21 mouse cellular contexts compared by ENCODE assay signal in the genomic region with DNA sequence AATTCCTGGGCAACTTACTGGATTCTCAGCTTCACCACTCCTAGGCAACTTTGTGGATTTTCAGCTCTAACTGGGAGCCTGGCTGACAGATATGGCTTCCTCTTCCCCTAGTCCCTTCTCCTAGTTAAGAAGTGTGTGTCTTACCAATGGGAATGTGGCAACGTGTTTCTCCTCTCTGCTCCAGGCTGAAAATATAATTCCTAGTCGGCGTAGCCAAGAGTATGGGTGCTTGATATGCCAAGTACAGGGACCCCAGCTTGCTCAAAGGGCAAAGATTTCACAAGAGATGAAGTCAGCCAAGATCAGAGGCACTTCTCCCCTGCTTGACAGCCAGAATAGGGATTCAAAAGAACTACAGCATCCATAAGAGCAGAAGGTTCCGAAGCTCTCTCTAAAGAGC.
A peak's percentile ranks its signal among the peaks of the same experiment; 100 is the strongest.
DNase-seq lines count a peak whose midpoint lies in the region; ATAC-seq and TF ChIP-seq lines count a peak whose summit lies in the region.
"Had no signal": no experiment of that assay in that cellular context is flagged by ENCODE, and none has a peak within 500 bp of the region (broad histone marks: within the 10 kb centered on the region; RNA-seq: fewer than 3 reads in every experiment).

No protein-coding gene starts in this region.

- no peak for TF ChIP-seq CTCF in gastrocnemius, adult 2 months (IDR thresholded peaks at IDR 0.05)

- 0 out of 2 replicates have a peak, but pooled peaks cover 3% of the 10 kb centered on the region for H3K4me1 ChIP-seq in kidney, embryonic 14.5 days (ENCODE audit: control insufficient read depth, insufficient read depth, low read length)
- H3K4me1 ChIP-seq in lung, embryonic 16.5 days (replicated peaks; ENCODE audit: control insufficient read depth, insufficient read depth, low read length): peaks cover 12% of the 10 kb centered on the region
- H3K4me1 ChIP-seq in intestine, embryonic 16.5 days (ENCODE audit: control insufficient read depth, insufficient read depth, low read length): no peaks in the 10 kb centered on the region
- H3K4me1 ChIP-seq: forebrain, embryonic 12.5 days; hindbrain, embryonic 15.5 days had no signal

- no peak overlapping the region for H3K4me3 ChIP-seq in gastrocnemius, adult 2 months
- H3K4me3 ChIP-seq in kidney, embryonic 14.5 days (ENCODE audit: low read length): no peak overlapping the region
- H3K4me3 ChIP-seq in lung, embryonic 16.5 days (ENCODE audit: low read length): no peak overlapping the region
- no peak overlapping the region for H3K4me3 ChIP-seq in intestine, embryonic 16.5 days (ENCODE audit: low read length)
- H3K4me3 ChIP-seq: embryonic facial prominence, embryonic 13.5 days; forebrain, embryonic 12.5 days; heart, adult 2 months; hindbrain, embryonic 15.5 days had no signal

- intact Hi-C loops in gastrocnemius, adult 2 months (cut with DNase I): no loop called here

- no peak for ATAC-seq in kidney, embryonic 14.5 days (ENCODE audit: low FRiP score, low TSS enrichment)
- no peak for ATAC-seq in lung, embryonic 16.5 days (ENCODE audit: low read depth)
- ATAC-seq in intestine, embryonic 16.5 days: no peak
- ATAC-seq: activated CD4-positive, CD25-positive, alpha-beta regulatory T cell, adult 4 months; Patski had no signal

- 95% methylated on average over 4 of the region's 4 CpGs for WGBS in kidney, embryonic 14.5 days
- 72% methylated on average over 4 of the region's 4 CpGs for WGBS in lung, embryonic 16.5 days
- 96% methylated on average over 4 of the region's 4 CpGs for WGBS in intestine, embryonic 16.5 days

- H3K27ac ChIP-seq in gastrocnemius, adult 2 months: 0 out of 2 replicates have a peak overlapping the region, but pooled peaks have one; percentile 21
- peak overlapping the region; percentile 51; the same call in 1 of the 2 replicates for H3K27ac ChIP-seq in kidney, embryonic 14.5 days (ENCODE audit: low read depth, low read length)
- H3K27ac ChIP-seq in lung, embryonic 16.5 days (ENCODE audit: low read length): peak overlapping the region; percentile 26; the same call in 1 of the 2 replicates
- H3K27ac ChIP-seq in intestine, embryonic 16.5 days (ENCODE audit: low read length): no peak overlapping the region
- H3K27ac ChIP-seq: embryonic facial prominence, embryonic 13.5 days; forebrain, embryonic 12.5 days; hindbrain, embryonic 15.5 days had no signal

- no peak overlapping the region for H3K9ac ChIP-seq in kidney, embryonic 14.5 days (ENCODE audit: low read depth, low read length)
- no peak overlapping the region for H3K9ac ChIP-seq in lung, embryonic 16.5 days (ENCODE audit: low read length)
- H3K9ac ChIP-seq in intestine, embryonic 16.5 days (ENCODE audit: low read depth, low read length): no peak overlapping the region
- H3K9ac ChIP-seq: embryonic facial prominence, embryonic 13.5 days; forebrain, embryonic 12.5 days; hindbrain, embryonic 15.5 days had no signal

- H3K36me3 ChIP-seq in kidney, embryonic 14.5 days (ENCODE audit: control insufficient read depth, insufficient read depth, low read length): no peaks in the 10 kb centered on the region
- no peaks in the 10 kb centered on the region for H3K36me3 ChIP-seq in lung, embryonic 16.5 days (ENCODE audit: control insufficient read depth, insufficient read depth, low read length)
- H3K36me3 ChIP-seq in intestine, embryonic 16.5 days (ENCODE audit: control insufficient read depth, insufficient read depth, low read length): no peaks in the 10 kb centered on the region
- H3K36me3 ChIP-seq: embryonic facial prominence, embryonic 13.5 days; forebrain, embryonic 12.5 days; hindbrain, embryonic 15.5 days had no signal

- H3K4me2 ChIP-seq in kidney, embryonic 14.5 days (replicated peaks; ENCODE audit: low read depth, low read length): no peak overlapping the region
- H3K4me2 ChIP-seq in lung, embryonic 16.5 days (ENCODE audit: low read depth, low read length): no peak overlapping the region
- H3K4me2 ChIP-seq in intestine, embryonic 16.5 days (ENCODE audit: low read depth, low read length): no peak overlapping the region
- H3K4me2 ChIP-seq: embryonic facial prominence, embryonic 13.5 days; forebrain, embryonic 12.5 days; hindbrain, embryonic 15.5 days had no signal

- H3K27me3 ChIP-seq in kidney, embryonic 14.5 days (ENCODE audit: control insufficient read depth, insufficient read depth, low read length): no peaks in the 10 kb centered on the region
- no peaks in the 10 kb centered on the region for H3K27me3 ChIP-seq in lung, embryonic 16.5 days (ENCODE audit: control insufficient read depth, insufficient read depth, low read depth, low read length)
- H3K27me3 ChIP-seq in intestine, embryonic 16.5 days (replicated peaks; ENCODE audit: control insufficient read depth, insufficient read depth, low read length): no peaks in the 10 kb centered on the region
- H3K27me3 ChIP-seq: embryonic facial prominence, embryonic 13.5 days; forebrain, embryonic 12.5 days; hindbrain, embryonic 15.5 days; Patski had no signal

- H3K9me3 ChIP-seq in kidney, embryonic 14.5 days (ENCODE audit: control insufficient read depth, low read length): no peaks in the 10 kb centered on the region
- H3K9me3 ChIP-seq in lung, embryonic 16.5 days (ENCODE audit: control insufficient read depth, low read length): no peaks in the 10 kb centered on the region
- no peaks in the 10 kb centered on the region for H3K9me3 ChIP-seq in intestine, embryonic 16.5 days (ENCODE audit: control insufficient read depth, low read length)
- H3K9me3 ChIP-seq: embryonic facial prominence, embryonic 13.5 days; forebrain, embryonic 12.5 days; hindbrain, embryonic 15.5 days had no signal

- DNase-seq in gastrocnemius, adult 2 months: no peak
- no peak for DNase-seq in gastrocnemius, adult 8-10 months (ENCODE audit: low spot score in 2 of 2)
- no peak for DNase-seq in kidney, postnatal 36 days
- no peak for DNase-seq in lung, postnatal 14 days
- DNase-seq in NIH3T3 (ENCODE audit: low read depth): peak; percentile 60
- DNase-seq: adrenal gland, adult 2 months; adrenal gland, postnatal 25 days; cerebellum, adult 18-20 months; cerebellum, adult 9-11 months; cerebellum, postnatal 36 days; gastrocnemius, postnatal 14 days; heart, adult 2 months; heart, postnatal 36 days had no signal
